Mouse (Mus musculus): Measurements from ENCODE around the gene C130050O18Rik.

DNA sequence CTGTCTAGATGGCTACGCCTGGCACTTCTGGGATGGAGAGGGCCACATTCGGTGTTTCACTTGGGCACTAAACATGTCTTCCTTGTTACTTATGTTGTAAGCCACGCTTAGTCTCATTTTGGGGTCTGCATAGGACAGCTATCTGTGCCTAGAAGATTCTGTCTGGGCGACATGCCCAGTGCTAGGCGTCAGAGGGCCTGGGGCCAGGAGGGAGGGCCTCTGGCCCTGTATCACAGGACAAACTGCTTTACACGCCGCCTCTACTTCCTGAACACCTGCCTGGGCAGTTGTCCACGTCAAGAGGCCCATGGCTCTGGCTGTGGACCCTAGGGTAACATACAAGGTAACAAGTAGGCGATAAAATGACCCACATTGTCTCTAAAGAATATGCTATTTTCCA is 22.9 kb downstream of the C130050O18Rik start:
- TF ChIP-seq E2F4 (IDR thresholded peaks at IDR 0.05; ENCODE audit: insufficient read depth) (no peak), MAX (IDR thresholded peaks at IDR 0.05; ENCODE audit: low read depth) (no peak), USF1 (IDR thresholded peaks at IDR 0.05; ENCODE audit: low read depth) (no peak)

Data from myocyte (in vitro differentiated cells).